Mouse (Mus musculus): Measurements from ENCODE around the gene 2410137M14Rik.

GRCm38 (mm10) chr17:36942391-36942790 lies 38.6 kb downstream of the 2410137M14Rik start:
- no peak for TF ChIP-seq POLR2A (IDR thresholded peaks at IDR 0.05; ENCODE audit: insufficient read depth, low read depth, low read length)
- no peak for TF ChIP-seq CTCF (IDR thresholded peaks at IDR 0.05; ENCODE audit: insufficient read depth, low read depth, low read length)
